Mouse (Mus musculus) megakaryocyte progenitor cell, adult 5-6 weeks (primary cell): ENCODE measurements around the gene Fibp. TPM values are rescaled to one million over a fixed set of nuclear protein-coding genes. Genes with fewer than 3 reads are reported as not detected.
A peak's percentile ranks its signal among the peaks of the same experiment; 100 is the strongest.

Experiments
- ATAC-seq: replicated peaks from 2 replicates; pipeline ENCODE4 v1.8.0; 2016; ENCODE audit warnings: mild to moderate bottlenecking, moderate TSS enrichment, inconsistent platforms; ENCODE audit not compliant: poor library complexity
- total RNA-seq, 2 experiments: library from RNA; stranded (forward) in 1 of 2; stranded (reverse) in 1 of 2; fragments of 157-497, 149-512 nt in 1 of 2; fragments of 200-1000 nt in 1 of 2; gene quantifications; 2 replicates each; pipeline versions ENCODE4 v1.2.3 to v1.2.4; 2015 to 2017

The Fibp gene
- 50.2 and 73.5 TPM in 2 replicates for total RNA-seq (2015)
- 107 and 197 TPM in 2 replicates for total RNA-seq (2017)

DNA sequence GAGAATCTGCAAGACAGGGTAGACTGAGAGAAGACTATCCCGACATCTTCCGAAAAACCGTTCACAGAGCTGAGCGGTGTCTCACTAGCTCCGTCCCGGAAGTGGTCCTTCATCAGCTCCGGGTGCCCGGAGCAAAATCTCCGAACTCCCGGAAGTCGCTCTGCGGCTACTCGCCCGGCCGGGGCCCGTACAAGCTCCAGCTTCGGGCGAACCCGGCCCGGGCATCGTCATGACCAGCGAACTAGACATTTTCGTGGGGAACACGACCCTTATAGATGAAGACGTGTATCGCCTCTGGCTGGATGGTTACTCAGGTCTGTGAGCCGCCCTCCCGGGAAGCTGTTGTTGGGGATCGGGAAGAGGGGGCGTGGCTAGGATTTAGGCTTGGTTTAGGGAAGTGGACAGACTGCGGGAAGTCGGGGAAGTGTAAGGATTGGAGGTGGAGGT lies at the start of gene Fibp:
Fibp (plus strand) TSS at position 151 of the 447 bp plus-strand sequence.
- ATAC-seq, result peak; percentile 74

DNA sequence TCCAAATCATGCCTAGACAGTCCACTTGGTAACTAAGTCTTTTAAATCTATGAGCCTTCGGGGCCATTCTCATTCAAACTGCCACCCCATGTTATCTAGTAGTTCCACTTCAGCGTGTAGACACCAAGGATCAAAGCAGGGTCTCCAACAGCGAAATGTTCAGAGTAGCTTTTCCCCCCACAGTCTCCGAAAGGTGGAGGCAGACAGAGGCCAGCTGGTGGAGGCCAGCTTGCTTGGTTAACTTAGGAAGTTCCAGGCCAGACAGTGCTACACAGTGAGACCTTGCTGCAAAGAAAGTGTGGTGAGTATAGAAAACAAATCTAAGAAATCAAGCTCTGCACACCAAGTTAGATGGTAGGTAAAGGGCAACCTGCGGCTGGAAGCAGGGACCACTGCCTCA lies 49.8 kb upstream of the Fibp start:
- ATAC-seq, result no peak

DNA sequence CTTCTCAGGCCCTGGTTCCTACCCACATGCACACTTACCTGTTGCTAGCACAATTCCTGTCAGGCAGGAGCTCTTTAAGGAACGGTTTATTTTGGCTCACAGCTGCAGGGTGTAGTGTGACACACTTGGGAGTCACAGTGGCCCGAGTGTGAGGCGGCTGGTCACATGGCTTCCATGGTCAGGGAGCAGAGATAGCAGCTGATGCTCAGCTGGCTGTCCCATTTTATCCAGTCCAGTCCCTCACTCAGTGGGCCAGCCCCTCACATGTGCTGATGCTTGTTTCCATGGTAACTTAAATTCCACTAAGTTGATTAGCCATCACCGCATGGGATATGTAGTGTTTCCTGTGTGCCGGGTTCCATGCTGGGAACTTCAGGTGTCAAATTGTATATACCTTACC lies 48.5 kb upstream of the Fibp start:
- no peak for ATAC-seq

DNA sequence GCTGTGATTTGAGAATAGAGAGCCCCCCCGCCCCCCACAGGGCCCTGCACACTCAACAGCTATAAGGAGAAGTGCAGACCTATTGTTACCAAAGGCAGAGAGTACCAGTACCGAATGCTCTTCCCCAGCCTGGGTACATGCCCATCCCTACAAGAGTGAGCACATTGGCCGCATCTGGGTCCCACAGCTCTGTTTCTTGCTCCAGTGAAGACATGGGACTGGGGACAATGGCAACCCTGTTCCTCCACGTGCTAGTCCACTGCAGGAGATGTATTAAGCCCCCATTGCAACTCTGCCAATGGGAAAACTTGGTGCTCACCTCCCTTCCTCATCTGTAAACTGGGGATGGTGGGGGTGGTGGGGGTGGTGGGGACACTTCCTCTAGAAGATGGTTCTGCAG lies 46.6 kb upstream of the Fibp start:
- no peak for ATAC-seq

DNA sequence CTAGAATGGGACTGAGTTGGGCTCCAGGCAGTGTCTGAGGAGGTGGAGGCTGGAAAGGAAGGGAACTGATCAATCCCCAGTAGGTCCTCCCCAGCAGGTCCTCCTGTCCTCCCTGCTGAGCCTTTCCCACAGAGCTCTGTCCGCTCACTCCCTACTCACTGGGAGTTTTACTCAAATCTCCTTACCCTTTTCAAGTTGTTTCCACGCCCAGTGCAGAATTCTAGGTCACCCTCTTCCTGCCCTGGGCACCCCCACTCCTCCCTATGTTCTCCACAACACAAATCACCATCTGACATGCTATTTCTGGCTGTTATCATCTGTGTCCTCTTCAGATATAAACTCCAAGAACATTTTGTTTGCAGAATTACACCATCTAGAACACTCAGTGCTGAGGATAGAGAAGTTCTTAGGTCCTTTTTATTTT lies 45.9 kb upstream of the Fibp start:
- 0 out of 2 replicates have a peak, but pooled peaks have one; percentile 20 for ATAC-seq

DNA sequence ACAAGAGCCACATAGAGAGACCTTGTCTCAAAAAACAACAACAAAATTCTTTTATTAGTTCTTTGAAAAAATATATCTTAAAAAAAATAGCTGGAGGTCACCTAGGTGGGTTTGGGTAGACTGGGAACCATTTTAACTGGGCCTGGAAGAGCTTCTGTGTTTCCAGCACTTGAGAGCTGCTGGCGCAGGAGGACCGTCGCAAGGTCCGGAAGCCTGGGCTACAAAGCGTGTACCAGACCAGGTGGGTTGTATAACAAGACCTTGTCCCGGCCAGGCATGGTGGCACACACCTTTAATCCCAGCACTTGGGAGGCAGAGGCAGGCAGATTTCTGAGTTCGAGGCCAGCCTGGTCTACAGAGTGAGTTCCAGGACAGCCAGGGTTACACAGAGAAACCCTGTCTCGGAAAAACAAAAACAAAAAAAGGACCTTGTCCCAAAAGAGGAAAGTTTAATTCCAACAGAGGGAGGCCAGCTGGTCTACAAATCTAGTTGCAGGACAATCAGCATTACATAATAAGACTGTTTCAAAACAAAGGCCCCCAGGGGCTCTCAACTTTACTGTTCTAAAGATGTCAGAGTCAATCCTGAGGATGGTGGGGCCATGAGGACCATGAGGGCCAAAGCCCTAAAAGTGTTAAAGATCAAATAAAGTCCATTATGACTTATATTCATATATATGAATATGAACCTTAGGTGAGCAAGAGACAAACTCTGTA lies 41.5 kb upstream of the Fibp start:
- ATAC-seq, result no peak

DNA sequence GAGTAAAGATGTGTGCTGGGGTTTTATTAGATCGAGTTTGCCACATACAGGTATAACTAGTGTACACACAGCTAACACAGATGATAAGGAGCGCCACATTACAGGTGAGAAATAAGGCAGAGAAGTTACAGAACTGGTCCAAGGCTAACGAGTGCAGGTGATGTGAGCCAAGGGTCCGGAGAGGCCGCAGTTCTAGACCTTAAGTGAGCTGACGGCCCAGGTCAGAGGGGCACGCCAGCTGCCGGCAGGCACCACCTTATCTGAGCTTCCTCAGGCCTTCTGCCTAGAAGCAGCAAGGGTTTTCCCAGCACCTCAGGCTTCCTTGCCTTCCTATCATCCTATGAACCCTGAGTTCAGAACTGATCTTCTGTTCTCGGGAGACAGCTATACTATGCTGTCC lies 40.8 kb upstream of the Fibp start:
- no peak for ATAC-seq

DNA sequence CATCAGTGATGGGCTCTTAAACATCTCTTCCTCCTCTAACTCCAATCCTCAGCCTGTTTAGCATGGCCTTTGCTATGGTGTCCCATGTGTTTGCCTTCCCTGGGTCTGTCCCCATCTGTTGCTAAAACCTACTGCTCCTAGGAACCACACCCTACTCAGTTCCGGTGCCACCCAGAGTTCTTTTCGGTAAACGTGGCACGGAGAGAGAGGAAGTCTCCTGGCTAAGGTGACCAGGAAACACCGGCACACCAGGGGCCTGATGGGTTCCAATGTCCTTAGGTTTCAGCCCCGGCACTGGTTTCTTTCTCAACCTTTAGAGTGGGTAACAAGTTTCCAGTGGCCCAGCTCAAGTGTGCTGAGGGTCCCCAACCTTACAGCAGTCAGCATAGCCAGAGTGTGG lies 39.8 kb upstream of the Fibp start:
- no peak for ATAC-seq

DNA sequence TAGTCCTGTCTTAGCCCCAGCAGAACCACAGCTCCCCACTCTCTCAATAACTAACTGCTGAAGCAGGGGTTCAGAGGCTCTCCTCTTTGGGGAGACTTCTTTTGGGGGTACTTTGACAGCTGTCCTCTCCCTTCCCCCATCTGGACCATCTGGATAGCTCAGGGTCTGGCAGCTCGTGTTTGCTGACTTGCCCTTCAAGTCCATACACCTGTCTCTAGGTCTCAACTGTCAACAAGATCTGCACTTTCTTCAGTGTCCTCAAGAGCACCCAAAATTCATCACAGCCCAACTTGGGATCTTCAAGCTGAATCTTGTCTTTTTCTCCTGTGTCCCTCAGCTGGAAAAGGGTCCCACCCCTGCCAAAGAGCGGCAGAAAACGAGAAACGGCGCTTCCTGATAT lies 38.6 kb upstream of the Fibp start:
- ATAC-seq, result no peak

DNA sequence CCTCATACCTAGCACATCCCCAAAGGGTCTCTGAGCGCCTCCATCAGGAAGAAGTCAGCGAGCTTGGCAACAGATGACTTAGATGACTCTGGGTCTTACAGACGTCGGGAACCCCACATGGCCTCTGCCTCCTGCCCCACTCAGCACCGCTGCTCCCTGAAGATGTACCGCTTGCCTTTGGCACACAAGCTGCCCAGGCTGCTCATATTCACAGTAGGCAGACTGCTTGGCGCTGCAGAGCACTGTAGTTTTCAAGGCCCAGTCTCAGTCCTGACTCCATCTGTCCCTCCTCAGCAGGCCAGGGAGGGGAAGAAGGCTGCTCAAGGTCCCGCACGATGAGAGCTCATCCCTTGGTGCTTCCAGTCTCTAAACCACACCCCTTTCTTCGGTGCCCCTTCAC lies 38.1 kb upstream of the Fibp start:
- ATAC-seq, result no peak

DNA sequence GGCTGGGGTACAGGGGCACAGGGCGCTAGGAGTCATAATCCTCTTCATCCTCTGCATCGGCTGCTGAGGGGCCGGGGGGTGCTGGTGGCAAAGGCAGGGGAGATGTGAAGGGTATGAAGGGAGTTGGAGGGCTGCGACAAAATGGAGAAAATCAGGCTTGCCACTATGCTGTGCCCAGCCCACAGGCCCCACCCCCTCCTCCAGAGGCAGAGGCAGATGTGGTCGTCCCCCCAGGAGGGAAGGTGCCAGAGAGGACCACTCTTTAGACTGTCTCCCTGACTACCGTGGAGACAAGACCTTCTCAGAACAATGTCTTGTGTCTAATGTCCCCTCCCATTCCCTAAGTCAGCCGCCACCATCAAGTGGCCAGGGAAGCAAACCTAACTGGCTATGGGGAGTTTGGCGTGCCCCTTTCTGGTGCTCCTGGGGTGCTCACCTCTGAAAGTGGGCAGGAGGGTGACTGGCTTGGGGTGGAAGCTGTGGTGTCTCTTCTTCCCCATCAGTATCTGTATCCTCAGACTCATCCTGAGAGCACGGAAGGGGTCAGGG lies 37.4 kb upstream of the Fibp start:
- no peak for ATAC-seq

DNA sequence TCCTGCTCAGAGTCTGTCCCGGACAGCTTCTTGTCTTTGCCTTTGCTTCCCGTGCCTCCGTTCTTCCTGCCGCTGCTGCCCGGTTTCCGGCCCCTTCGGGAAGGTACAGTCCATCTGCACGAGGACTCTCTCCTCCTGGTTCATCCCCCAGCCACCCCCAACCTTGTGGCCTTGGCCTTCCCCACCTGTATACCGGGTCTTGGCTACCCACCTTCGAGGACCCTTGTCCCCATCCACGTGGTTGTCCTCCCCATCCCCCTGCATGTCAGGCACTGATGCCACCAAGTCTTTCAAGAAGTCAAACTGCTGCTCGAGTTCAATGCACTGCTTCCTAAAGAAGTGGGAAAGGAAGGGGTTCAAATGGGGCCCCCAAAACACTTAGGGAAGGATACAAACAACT lies 36.9 kb upstream of the Fibp start:
- ATAC-seq, result no peak

DNA sequence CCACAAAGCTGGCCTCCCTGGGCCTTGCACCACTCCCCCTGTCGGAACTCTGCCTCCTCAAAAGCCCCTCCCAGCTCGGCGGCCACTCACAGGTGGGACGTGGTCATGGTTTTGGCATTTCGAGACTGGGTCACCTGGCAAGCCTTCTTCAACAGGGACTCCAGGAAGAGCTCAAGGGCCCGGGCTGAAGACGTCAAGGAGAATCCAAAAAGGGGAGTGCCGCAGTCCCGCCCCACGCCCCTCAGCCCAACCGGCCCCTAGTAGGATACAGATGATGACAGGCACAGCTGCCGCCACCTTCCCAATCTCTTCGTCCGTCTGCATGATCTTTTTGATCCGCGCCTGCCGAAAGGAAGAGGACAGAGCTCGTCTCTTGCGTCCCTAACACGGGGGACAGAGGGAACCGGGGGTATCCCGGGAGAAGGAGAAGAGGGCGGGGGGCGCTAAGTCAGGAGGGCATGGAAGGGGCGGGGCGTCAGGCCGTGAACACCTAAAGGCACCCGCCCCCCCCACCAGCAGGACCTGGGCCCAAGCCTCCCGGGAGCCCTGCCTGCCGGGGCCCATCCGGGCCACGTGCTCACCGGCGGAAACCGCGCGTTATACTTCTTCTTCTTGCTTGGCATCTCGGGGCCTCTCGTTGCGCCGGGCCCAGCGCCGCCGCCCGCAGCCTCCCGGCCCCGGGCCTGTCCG lies 36.2 kb upstream of the Fibp start:
- ATAC-seq, result peak; percentile 40

DNA sequence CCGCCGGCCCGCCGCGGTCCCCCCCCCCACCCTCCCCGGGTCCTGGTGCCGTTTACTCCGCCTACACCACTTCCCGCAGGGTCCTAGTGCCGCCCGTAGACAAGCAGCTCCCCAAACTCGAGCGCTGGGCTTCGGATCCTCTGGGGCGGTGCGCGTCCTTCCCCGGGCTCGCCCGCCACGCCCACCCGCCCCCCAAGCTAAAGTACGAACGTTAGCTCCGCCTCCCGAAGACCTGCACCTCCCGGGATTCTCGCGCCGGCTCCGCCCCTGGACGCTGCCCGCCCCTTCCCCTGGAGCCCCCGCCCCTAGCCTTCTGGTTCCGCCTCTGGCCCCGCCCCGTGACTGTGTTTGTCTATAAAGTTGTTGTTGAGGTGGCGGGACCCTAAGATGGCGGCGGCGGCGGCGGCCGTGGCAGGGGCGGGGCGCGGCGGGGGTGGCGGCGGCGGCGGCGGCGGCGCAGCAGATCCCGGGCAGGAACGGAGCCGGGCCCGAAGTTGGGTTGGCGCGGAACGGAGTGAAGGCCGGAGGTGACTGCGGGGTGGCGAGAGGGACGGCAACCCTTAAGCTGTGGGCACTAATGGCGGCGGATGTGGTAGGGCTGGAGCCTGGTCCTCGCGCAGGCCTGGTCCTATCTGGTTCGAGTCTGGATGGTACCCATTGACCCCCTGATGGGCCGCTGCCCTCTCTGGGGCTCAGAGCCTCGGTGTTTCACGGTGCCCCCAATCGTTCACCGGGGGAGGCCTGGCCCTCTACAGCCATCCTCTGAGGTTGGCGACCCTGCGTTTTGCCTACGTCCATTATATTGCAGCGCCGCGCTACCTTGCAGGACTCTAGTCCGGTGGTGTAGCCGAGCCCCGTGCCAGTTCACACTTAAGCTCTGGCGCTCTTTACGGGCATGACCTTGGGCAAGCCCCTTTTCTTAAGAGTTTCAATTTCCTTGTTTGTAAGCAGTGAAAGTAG lies 35.4 kb upstream of the Fibp start, which contains the start of the genes Drap1 and AI837181:
Drap1 (minus strand) TSS at position 198 of the 960 bp plus-strand sequence.
AI837181 (plus strand) TSS at position 363 of the 960 bp plus-strand sequence.
- ATAC-seq, result peak; percentile 81

DNA sequence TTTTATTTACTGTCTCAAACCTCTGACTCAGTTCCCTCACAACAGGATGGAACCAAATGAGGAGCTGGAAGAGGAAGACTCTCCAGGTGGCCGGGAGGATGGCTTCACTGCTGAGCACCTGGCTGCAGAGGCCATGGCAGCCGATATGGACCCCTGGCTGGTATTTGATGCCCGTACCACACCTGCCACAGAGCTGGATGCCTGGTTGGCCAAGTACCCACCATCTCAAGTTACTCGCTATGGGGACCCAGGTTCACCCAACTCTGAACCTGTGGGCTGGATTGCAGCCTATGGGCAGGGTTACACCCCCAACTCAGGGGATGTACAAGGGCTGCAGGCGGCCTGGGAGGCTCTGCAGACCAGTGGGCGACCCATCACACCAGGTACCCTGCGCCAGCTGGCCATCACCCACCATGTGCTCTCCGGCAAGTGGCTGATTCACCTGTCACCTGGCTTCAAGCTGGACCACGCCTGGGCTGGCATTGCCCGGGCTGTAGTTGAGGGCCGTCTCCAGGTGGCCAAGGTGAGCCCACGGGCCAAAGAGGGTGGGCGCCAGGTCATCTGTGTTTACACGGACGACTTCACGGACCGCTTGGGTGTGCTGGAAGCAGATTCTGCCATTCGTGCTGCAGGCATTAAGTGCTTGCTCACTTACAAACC lies 34.4 kb upstream of the Fibp start:
- ATAC-seq, result no peak

DNA sequence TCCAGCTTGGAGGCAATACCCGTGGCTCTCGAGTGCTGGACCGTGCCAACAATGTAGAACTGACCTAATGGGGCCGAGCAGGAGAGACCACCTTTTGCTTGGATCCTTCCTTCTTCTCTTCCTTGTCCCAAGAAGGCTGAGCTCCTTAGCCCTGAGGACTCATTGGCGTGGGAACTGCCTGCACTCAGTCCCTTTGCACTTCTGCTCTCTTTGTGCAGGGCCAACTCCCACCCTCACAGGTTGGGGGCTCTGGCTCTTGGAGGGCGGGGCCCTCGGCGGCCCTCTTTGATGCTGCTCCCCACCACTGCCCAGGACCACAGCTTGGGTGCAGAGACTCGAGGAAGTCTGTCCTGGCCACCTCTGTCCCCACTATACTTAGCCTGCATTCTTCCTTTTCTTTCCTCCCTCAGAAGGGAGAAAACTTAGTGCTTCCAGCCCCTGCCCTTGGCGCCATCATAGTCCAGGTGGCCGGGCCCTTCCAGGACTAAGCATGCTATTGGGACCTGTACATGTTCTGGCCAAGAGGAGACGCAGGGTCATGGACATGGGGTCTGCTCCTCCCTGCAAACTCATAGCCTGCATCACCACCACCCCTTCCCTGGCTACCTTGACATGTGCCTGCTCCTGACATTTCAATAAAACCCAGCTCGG lies 33.6 kb upstream of the Fibp start:
- no peak for ATAC-seq

DNA sequence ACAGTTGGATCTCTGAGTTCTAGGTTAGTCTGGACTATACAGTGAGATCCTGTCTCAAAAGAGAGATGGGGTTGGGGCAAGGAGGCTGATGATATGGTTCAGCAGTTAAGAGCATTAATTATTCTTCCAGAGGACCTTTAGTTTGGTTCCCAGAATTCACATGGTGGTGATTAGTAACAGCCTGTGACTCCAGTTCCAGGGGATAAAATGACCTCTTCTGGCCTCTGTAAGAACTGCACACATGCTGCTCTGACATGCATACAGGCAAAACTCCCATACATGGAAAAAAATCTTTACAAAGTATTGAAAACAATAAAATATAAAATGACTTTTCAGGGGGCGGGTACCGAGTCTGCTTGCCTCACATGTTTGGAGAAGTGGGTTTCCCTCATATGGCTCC lies 32.3 kb upstream of the Fibp start:
- ATAC-seq, result no peak

DNA sequence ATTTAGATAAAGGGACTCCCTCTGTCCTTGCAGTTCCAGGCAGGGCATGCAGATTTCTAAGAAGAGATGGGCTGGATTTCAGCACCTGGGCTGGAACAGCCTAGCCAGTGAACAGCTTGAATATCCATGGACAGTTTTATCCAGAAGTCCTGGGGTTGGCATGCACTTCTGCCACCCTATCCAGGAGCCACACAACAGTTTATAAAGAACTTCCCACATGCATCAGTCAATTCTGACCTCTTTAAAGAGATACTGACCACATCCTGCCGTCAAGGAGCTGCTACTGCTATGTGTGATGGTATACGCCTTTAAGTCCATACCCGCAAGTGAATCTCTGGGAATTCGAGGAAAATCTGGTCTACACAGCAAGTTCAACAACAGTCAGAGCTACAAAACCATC lies 31.2 kb upstream of the Fibp start:
- ATAC-seq, result no peak

DNA sequence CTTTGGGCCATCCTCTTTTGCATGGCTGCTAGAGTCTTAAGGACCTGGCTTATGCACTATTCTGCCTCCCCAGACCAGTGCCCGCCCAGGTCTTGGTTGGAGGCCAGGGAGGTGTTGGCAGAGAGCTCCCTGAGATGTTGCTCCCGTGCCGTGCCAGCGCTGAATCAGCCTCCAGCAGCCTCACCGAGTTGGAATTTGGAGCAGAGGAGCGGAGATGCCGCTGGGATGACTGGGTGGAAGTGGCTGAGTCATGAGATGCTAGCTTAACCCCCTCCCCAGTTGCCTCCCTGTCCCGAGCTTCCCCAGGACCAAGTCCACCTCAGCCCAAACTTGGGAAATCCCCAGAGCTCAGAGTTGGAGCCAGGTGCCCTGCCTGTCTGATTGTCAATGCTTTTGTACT lies 30.6 kb upstream of the Fibp start:
- ATAC-seq, result no peak

DNA sequence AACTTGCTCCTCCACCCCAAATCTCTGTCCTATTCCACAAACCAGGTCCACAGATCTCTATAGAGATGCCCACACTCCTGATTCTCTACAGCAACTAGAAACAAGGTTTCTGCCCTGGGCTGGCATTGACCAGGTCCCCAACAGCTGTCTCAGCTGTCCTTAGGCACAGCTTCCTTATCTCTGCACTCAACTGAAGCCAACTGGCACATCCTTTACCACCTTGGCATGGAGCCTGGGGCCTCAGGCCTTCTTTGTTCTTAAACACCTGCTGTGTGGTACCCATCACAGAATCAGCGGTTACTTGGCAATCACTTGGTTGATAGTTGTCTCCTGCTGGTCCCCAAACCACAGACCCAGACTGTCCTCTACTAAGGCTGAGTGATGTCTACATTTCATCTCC lies 30.0 kb upstream of the Fibp start:
- peak; percentile 26 for ATAC-seq
